In the genomic region with DNA sequence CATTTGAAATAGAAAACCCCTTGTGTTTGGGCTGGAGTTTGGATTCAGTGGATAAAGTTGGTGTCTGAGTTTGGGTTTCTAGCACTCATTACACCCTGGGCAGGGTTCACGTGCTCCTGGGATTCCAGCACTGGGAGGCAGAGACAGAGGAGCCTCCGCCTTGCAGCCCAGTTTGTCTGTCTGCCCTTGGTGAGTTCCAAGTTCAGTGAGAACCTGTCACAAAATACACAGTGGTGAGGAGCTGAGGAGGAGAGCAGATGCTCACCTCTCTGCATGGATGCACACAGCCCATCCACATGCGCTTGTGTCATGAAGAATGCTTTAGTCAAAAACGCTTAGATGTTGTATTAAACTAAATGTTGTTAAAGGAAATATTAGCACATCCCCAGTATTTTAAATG, we compare ENCODE assay signal across 22 mouse cellular contexts.
A peak's percentile ranks its signal among the peaks of the same experiment; 100 is the strongest.
DNase-seq lines count a peak whose midpoint lies in the region; ATAC-seq lines count a peak whose summit lies in the region.
"Had no signal": no experiment of that assay in that cellular context is flagged by ENCODE, and none has a peak within 500 bp of the region (broad histone marks: within the 10 kb centered on the region; RNA-seq: fewer than 3 reads in every experiment).

No protein-coding gene starts in this region.

- no peaks in the 10 kb centered on the region for H3K36me3 ChIP-seq in neural tube, embryonic 13.5 days
- H3K36me3 ChIP-seq in neural tube, embryonic 15.5 days: no peaks in the 10 kb centered on the region
- no peaks in the 10 kb centered on the region for H3K36me3 ChIP-seq in kidney, embryonic 16.5 days (ENCODE audit: insufficient read depth, low read length)
- H3K36me3 ChIP-seq: heart, embryonic 10.5 days; midbrain, embryonic 15.5 days; stomach, embryonic 15.5 days had no signal

- H3K4me3 ChIP-seq in neural tube, embryonic 13.5 days: no peak overlapping the region
- no peak overlapping the region for H3K4me3 ChIP-seq in neural tube, embryonic 15.5 days (replicated peaks)
- no peak overlapping the region for H3K4me3 ChIP-seq in kidney, embryonic 16.5 days (ENCODE audit: low read length)
- H3K4me3 ChIP-seq: forebrain, embryonic 13.5 days; heart, embryonic 10.5 days; midbrain, embryonic 15.5 days; myocyte; stomach, embryonic 15.5 days had no signal

- peak; percentile 73 for DNase-seq in heart, adult 11 months
- no peak for DNase-seq in heart, postnatal 4 days
- no peak for DNase-seq in layer of hippocampus, adult 11-12 months (ENCODE audit: low spot score)
- no peak for DNase-seq in urinary bladder, postnatal 4 days (ENCODE audit: low spot score in 2 of 2)
- DNase-seq: adrenal gland, postnatal 36 days; B cell, adult 2 months; layer of hippocampus, postnatal 36 days; lung, postnatal 4 days; thymus, postnatal 36 days had no signal

- no peak overlapping the region for H3K4me2 ChIP-seq in neural tube, embryonic 13.5 days
- no peak overlapping the region for H3K4me2 ChIP-seq in neural tube, embryonic 15.5 days
- no peak overlapping the region for H3K4me2 ChIP-seq in kidney, embryonic 16.5 days (replicated peaks; ENCODE audit: low read depth, low read length)
- H3K4me2 ChIP-seq: forebrain, embryonic 13.5 days; midbrain, embryonic 15.5 days; stomach, embryonic 15.5 days had no signal

- H3K4me1 ChIP-seq in neural tube, embryonic 13.5 days (replicated peaks): peaks cover 9% of the 10 kb centered on the region
- 0 out of 2 replicates have a peak, but pooled peaks cover 2% of the 10 kb centered on the region for H3K4me1 ChIP-seq in neural tube, embryonic 15.5 days
- 0 out of 2 replicates have a peak, but pooled peaks cover 2% of the 10 kb centered on the region for H3K4me1 ChIP-seq in kidney, embryonic 16.5 days (ENCODE audit: insufficient read depth, low read length)
- H3K4me1 ChIP-seq: midbrain, embryonic 15.5 days; stomach, embryonic 15.5 days had no signal

- H3K27me3 ChIP-seq in neural tube, embryonic 13.5 days: no peaks in the 10 kb centered on the region
- no peaks in the 10 kb centered on the region for H3K27me3 ChIP-seq in neural tube, embryonic 15.5 days (replicated peaks)
- no peaks in the 10 kb centered on the region for H3K27me3 ChIP-seq in kidney, embryonic 16.5 days (ENCODE audit: insufficient read depth, low read length)
- H3K27me3 ChIP-seq: CH12.LX; forebrain, embryonic 13.5 days; midbrain, embryonic 15.5 days; Patski; stomach, embryonic 15.5 days had no signal

- no peak overlapping the region for H3K27ac ChIP-seq in neural tube, embryonic 13.5 days (replicated peaks)
- no peak overlapping the region for H3K27ac ChIP-seq in neural tube, embryonic 15.5 days (replicated peaks)
- H3K27ac ChIP-seq in kidney, embryonic 16.5 days (ENCODE audit: low read length): no peak overlapping the region
- H3K27ac ChIP-seq: forebrain, embryonic 13.5 days; heart, embryonic 10.5 days; midbrain, embryonic 15.5 days; stomach, embryonic 15.5 days had no signal

- no peaks in the 10 kb centered on the region for H3K9me3 ChIP-seq in neural tube, embryonic 13.5 days
- H3K9me3 ChIP-seq in neural tube, embryonic 15.5 days (replicated peaks): no peaks in the 10 kb centered on the region
- no peaks in the 10 kb centered on the region for H3K9me3 ChIP-seq in kidney, embryonic 16.5 days (ENCODE audit: low read length)
- H3K9me3 ChIP-seq: forebrain, embryonic 13.5 days; G1E; heart, embryonic 10.5 days; midbrain, embryonic 15.5 days; stomach, embryonic 15.5 days had no signal

- 0 out of 2 replicates have a peak overlapping the region, but pooled peaks have one; percentile 12 for H3K9ac ChIP-seq in neural tube, embryonic 13.5 days
- H3K9ac ChIP-seq in neural tube, embryonic 15.5 days (replicated peaks): no peak overlapping the region
- no peak overlapping the region for H3K9ac ChIP-seq in kidney, embryonic 16.5 days (replicated peaks; ENCODE audit: low read length)
- H3K9ac ChIP-seq: forebrain, embryonic 13.5 days; midbrain, embryonic 15.5 days; stomach, embryonic 15.5 days had no signal

- 86% methylated on average over 4 of the region's 4 CpGs for WGBS in neural tube, embryonic 13.5 days
- WGBS in neural tube, embryonic 15.5 days: 74% methylated on average over 4 of the region's 4 CpGs
- 55% methylated on average over 4 of the region's 4 CpGs for WGBS in kidney, embryonic 16.5 days

- no peak for ATAC-seq in neural tube, embryonic 13.5 days (ENCODE audit: low read depth)
- ATAC-seq in neural tube, embryonic 15.5 days (ENCODE audit: low FRiP score): no peak
- ATAC-seq in kidney, embryonic 16.5 days (ENCODE audit: low FRiP score, low TSS enrichment): peak; percentile 57; the same call in 1 of the 2 replicates
- ATAC-seq: forebrain, embryonic 13.5 days; hindbrain, embryonic 16.5 days; intestine, embryonic 16.5 days; midbrain, embryonic 15.5 days; Patski had no signal
